Mouse (Mus musculus) adrenal gland, postnatal 25 days (tissue): Measurements from ENCODE around the gene Adgrf5. TPM values are rescaled to one million over a fixed set of nuclear protein-coding genes. Genes with fewer than 3 reads are reported as not detected.
"Not testable (repeated sequence)": the region's sequence is repeated elsewhere in the genome, so short reads cannot be mapped to it uniquely, and the experiment has no call there.

Experiments
- DNase-seq: peaks from one replicate; pipeline ENCODE4 v3.0.0; 2021; ENCODE audit warnings: mixed read lengths
- total RNA-seq: library from RNA; stranded (reverse); gene quantifications from 2 replicates; pipeline ENCODE4 v1.2.3, GENCODE M21; 2021

Adgrf5 gene
- total RNA-seq, 1 experiment from 2014 or later, result 88.0 TPM

GRCm38 (mm10) chr17:43460245-43461181, 100.3 kb downstream of the Adgrf5 start:
- peak; percentile 59 for DNase-seq

- no peak for DNase-seq
Observed at GRCm38 (mm10) chr17:43470039-43470438, 109.8 kb downstream of the Adgrf5 start.

DNA sequence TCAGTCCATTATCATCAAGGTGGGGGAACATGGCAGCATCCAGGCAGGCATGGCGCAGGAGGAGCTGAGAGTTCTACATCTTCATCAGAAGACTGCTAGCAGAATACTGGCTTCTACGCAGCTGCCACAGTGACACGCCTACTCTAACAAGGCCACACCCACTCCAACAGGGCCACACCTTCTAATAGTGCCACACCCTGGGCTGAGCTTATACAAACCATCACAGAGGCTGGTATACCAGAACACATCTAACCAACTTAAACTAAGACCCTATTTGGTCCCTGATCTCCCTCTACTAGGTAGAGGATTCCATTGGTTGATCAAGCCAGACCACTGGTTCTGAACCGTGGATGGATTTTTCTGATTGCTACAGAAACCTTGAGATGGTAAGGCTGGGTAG, 112.3 kb downstream of the Adgrf5 start:
- no peak for DNase-seq

DNA sequence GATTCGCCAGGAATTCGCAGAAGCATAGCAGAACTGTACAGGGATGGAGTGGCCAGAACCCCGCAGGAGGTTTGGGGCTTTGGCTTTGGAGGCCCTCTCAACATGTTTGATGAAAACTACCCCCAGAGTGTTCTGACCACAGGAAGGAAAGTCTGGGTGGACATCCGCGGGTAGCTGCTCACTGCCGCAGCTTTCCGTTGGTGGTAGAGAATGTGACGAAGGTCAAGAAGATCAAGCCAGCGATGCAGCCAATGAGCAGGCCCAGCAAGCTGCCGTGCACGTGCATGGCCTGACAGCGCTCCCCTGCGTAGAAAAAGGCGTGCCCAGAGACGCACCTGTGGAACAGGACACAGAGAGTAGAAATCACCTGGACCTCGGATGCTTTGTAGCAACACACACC, 114.5 kb downstream of the Adgrf5 start:
- DNase-seq, result no peak

DNA sequence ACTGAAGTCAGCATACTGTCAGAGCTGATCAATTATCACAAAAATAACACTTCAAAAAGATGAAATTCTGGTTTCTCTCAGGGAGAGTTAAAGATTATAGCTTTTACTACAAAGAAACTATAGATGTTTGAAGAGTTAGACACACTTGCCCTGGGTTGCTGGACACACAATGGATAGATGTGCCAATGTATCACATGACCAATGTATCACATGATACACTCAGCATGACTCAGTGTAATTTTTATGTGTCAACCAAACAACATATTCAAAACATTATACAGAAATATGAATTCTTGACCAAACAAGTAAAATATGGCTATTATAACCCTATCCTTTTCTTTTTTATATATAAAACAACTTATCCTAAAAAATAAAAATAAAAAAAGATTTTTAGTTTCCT, 117.4 kb downstream of the Adgrf5 start:
- DNase-seq, result no peak

GRCm38 (mm10) chr17:43485982-43486381, 125.7 kb downstream of the Adgrf5 start:
- no peak for DNase-seq

DNA sequence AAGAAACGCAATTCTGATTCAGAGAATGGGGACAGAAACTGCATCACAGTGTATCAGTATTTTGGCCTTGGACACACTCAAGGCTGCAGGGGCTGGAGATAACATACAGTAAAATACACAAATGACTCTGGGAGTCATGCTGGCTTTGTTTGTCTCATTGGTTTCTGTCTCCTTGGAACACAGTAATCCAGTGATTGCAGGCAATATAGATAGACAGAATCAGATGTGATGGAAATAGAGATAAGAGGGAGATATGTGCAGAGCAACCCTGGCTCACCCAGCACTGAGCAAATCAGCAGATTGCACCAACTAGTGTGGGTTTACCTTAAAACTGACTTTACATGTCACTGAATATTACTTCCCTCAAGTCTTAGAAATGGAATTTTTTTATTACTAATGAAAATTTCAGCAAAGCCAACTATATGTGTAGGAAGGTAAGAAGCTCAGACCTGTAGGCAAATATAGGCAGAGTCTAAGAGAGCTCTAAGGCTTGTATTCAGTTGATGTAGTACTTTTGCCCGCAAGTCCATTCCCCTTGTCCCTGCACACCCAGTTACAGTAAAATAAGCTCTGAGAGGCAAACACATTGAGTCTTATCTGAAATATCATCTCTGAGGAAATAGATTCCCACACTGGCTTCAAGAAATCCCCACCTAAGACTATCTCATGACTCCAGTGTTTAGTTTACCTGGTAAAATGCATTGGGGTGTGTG, 128.3 kb downstream of the Adgrf5 start:
- no peak for DNase-seq

GRCm38 (mm10) chr17:43490371-43490770, 130.1 kb downstream of the Adgrf5 start:
- not testable (repeated sequence) for DNase-seq

DNA sequence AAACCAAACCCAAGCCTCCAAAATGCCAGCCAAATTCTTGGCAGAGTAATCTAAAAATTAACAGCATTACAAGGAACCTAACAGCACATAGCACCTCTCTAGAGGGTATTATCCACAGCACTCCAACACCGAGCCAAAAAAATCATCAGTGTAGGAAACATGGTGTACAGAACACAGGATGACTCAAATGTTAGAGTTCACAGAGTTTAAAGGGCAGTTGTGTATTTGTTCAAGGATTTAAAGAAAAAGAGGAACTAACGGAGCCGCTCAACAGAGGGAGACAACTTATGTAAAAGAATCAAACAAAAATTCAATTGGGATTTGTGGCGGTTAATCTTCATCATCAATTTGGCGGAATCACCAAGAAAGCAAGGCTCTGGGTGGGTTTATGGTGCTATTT, 135.3 kb downstream of the Adgrf5 start:
- DNase-seq, result no peak

DNA sequence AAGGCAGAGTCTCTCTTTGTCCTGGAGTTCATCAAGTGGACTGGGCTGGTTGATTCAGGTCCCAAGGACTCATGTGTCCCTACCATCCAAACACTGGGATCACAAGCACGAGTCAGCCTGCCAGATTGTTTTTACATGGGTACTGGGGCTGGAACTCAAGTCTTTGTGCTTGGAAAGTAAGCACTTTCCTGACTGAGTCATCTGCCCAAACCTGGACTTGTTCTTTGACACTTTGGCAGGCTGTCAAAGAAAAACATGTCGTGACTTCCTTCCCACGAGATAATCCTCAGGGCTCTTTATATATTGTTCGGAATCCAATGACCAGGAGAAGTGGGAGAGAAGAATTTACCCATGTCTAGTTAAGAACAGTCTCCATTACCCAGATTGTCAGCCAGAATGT, 137.3 kb downstream of the Adgrf5 start:
- DNase-seq, result no peak

GRCm38 (mm10) chr17:43500513-43500912, 140.3 kb downstream of the Adgrf5 start:
- DNase-seq, result no peak

- DNase-seq, result no peak
Observed at GRCm38 (mm10) chr17:43501223-43501622, 141.0 kb downstream of the Adgrf5 start.

DNA sequence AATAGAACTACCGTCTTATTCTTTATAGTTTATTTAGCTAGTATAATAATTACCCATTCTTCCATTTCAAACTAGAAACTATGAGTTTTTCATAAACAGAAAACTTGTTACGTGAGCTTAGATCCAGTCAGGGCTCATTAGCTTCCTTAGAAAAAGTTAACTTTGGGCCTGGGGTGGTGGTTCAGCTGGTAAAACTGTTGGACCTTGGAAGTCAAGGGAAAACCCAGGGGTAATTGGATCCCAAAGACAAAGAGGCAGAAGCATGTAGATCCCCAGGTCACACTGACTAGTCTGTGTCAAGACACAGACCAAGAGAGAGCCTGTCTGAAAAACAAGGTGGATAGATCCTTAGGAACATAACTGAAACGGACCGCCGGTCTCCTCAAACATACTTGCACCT, 141.4 kb downstream of the Adgrf5 start:
- DNase-seq, result no peak

GRCm38 (mm10) chr17:43502592-43502991, 142.3 kb downstream of the Adgrf5 start, which contains the start of gene Mep1a:
Mep1a (minus strand) TSS chr17:43502812.
- DNase-seq, result no peak

- no peak for DNase-seq
Observed at GRCm38 (mm10) chr17:43503861-43504593, 143.8 kb downstream of the Adgrf5 start.

DNA sequence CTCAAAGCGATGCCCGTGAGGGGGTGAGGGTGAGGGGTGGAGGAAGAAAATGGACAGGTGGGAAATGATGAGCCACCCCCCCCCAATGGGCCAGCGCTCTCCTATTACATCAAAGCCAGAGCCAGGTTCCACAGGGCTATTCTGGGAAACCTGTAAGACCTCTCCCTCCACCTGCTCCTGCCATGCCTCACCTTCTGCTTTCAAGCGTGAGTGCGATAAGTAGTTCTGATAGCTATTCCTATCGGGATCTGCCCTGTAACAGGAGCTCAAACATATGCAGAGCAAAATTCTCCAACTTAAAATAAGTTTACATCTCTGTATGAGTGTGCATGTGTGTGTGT, 144.3 kb downstream of the Adgrf5 start:
- no peak for DNase-seq

Other genes starting within 250 kb of the Adgrf5 start
- gene Adgrf1, start 90.1 kb upstream of the Adgrf5 start, total RNA-seq, result not detected in 2 replicates
- not detected in 2 replicates for gene Mep1a, start 142.4 kb downstream of the Adgrf5 start, total RNA-seq
- not detected in 2 replicates for gene Ankrd66, start 183.2 kb downstream of the Adgrf5 start, total RNA-seq
- 8.3 and 9.9 TPM in 2 replicates for gene Pla2g7, start 207.6 kb downstream of the Adgrf5 start, total RNA-seq